Mouse (Mus musculus) C2C12 (cell line): ENCODE measurements around the gene Adprhl1.

Experiments
- CTCF ChIP-seq: IDR thresholded peaks from one replicate; pipeline ENCODE4 v1.5.1; 2011; ENCODE audit not compliant: control insufficient read depth, insufficient read depth, insufficient read length
- MAX ChIP-seq: IDR thresholded peaks from one replicate; pipeline ENCODE4 v1.6.1; 2011; ENCODE audit warnings: mild to moderate bottlenecking, control low read depth

DNA sequence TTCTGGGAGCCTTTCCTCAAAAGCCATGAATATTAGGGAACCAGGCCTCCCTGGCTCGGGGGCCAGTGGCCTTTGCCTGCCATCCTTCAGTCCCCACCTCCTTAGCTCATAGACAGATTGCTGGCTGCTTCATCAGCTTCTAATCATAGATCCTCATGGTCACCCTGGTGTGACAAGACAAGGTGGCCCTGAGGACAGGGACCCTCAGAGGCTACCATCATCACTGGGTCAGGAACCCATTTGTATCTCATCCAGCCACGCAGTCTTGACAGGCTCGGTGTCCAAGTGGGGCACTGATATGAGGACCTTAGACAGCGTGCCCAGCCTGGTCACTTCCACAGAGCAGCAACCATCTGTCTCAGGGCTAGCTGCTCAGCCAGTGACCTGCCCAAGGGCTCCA, 23.5 kb downstream of the Adprhl1 start:
- TF ChIP-seq CTCF, result no peak
- no peak for TF ChIP-seq MAX
